Mouse (Mus musculus): ENCODE results near the gene Fbxo40. TPM values are rescaled to one million over a fixed set of nuclear protein-coding genes. Genes with fewer than 3 reads are reported as not detected.

The Fbxo40 gene
- polyA plus RNA-seq, 1 experiment from 2014 or later = 1.6 TPM

- no peaks in the 10 kb centered on the region for H3K9me3 ChIP-seq (ENCODE audit: low read length)
- H3K36me3 ChIP-seq (ENCODE audit: insufficient read depth, low read length) = no peaks in the 10 kb centered on the region
- 60% methylated on average over 4 of the region's 4 CpGs for WGBS
- no peak overlapping the region for H3K27ac ChIP-seq (ENCODE audit: low read length)
- no peak overlapping the region for H3K9ac ChIP-seq (replicated peaks; ENCODE audit: low read length)
- H3K27me3 ChIP-seq (ENCODE audit: insufficient read depth, low read length) = no peaks in the 10 kb centered on the region
- H3K4me3 ChIP-seq (ENCODE audit: low read length) = no peak overlapping the region
- H3K4me2 ChIP-seq (replicated peaks; ENCODE audit: low read depth, low read length) = no peak overlapping the region
- no peak for ATAC-seq (ENCODE audit: low FRiP score, low TSS enrichment)
- H3K4me1 ChIP-seq (ENCODE audit: insufficient read depth, low read length) = no peaks in the 10 kb centered on the region
These were observed 39.2 kb downstream of the Fbxo40 start for GRCm38 (mm10) chr16:36951029-36951428.

DNA sequence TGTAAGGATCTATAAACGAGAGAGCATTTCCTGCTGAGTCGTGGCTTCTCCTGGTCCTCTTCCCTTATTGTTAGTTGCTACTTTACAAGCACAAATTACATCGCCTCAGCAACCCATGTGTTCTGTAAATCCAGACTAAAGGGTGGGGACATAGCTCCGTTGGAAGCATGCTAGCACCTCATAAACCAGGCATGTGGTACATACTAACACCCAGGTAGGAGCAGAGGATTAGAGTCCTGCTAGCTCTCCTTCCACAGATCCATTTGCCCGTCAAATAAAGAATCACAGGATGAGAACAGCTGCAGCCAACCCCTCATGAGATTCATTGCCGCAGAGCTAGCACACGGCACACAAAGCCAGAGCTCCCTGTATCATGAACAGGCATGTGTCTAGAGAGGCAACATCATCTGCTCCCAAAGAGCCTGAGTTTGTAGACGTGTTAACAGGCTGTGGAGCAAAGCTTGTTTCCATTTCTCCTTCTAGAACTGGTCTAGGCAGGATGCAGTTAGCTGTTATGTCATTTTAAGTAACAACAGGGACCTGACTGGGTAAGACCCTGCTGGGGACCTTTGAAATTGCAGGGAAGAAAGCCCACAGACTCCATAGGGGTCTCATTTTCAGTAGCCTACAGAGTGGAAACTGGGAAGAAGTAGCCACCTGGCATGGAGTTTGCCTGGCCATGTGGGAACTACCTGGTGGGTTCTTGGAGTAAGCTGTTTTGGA, 40.5 kb downstream of the Fbxo40 start:
- Histone ChIP-seq H3K9ac (replicated peaks; ENCODE audit: low read length) (no peak overlapping the region), H3K27ac (ENCODE audit: low read length) (no peak overlapping the region), H3K4me3 (ENCODE audit: low read length) (no peak overlapping the region), H3K4me1 (ENCODE audit: insufficient read depth, low read length) (no peaks in the 10 kb centered on the region), H3K36me3 (ENCODE audit: insufficient read depth, low read length) (no peaks in the 10 kb centered on the region), H3K9me3 (ENCODE audit: low read length) (no peaks in the 10 kb centered on the region), H3K27me3 (ENCODE audit: insufficient read depth, low read length) (no peaks in the 10 kb centered on the region), H3K4me2 (replicated peaks; ENCODE audit: low read depth, low read length) (no peak overlapping the region)
- 47% methylated on average over 8 of the region's 8 CpGs for WGBS
- no peak for ATAC-seq (ENCODE audit: low FRiP score, low TSS enrichment)

- Histone ChIP-seq H3K4me2 (replicated peaks; ENCODE audit: low read depth, low read length) (no peak overlapping the region), H3K4me3 (ENCODE audit: low read length) (no peak overlapping the region), H3K4me1 (ENCODE audit: insufficient read depth, low read length) (no peaks in the 10 kb centered on the region), H3K27ac (ENCODE audit: low read length) (no peak overlapping the region), H3K9me3 (ENCODE audit: low read length) (no peaks in the 10 kb centered on the region), H3K36me3 (ENCODE audit: insufficient read depth, low read length) (no peaks in the 10 kb centered on the region), H3K9ac (replicated peaks; ENCODE audit: low read length) (no peak overlapping the region), H3K27me3 (ENCODE audit: insufficient read depth, low read length) (no peaks in the 10 kb centered on the region)
- ATAC-seq (ENCODE audit: low FRiP score, low TSS enrichment) = no peak
- 73% methylated on average over 4 of the region's 4 CpGs for WGBS
These were observed 42.5 kb downstream of the Fbxo40 start for GRCm38 (mm10) chr16:36947646-36948197.

GRCm38 (mm10) chr16:36946459-36947159, 43.7 kb downstream of the Fbxo40 start:
- H3K4me1 ChIP-seq (ENCODE audit: insufficient read depth, low read length) = no peaks in the 10 kb centered on the region
- no peaks in the 10 kb centered on the region for H3K9me3 ChIP-seq (ENCODE audit: low read length)
- no peak overlapping the region for H3K4me2 ChIP-seq (replicated peaks; ENCODE audit: low read depth, low read length)
- no peak overlapping the region for H3K9ac ChIP-seq (replicated peaks; ENCODE audit: low read length)
- no peaks in the 10 kb centered on the region for H3K27me3 ChIP-seq (ENCODE audit: insufficient read depth, low read length)
- H3K36me3 ChIP-seq (ENCODE audit: insufficient read depth, low read length) = no peaks in the 10 kb centered on the region
- H3K4me3 ChIP-seq (ENCODE audit: low read length) = no peak overlapping the region
- WGBS = 83% methylated on average over 8 of the region's 8 CpGs
- no peak for ATAC-seq (ENCODE audit: low FRiP score, low TSS enrichment)
- H3K27ac ChIP-seq (ENCODE audit: low read length) = no peak overlapping the region

GRCm38 (mm10) chr16:36944895-36945424, 45.3 kb downstream of the Fbxo40 start:
- Histone ChIP-seq H3K27me3 (ENCODE audit: insufficient read depth, low read length) (no peaks in the 10 kb centered on the region), H3K27ac (ENCODE audit: low read length) (no peak overlapping the region), H3K4me1 (ENCODE audit: insufficient read depth, low read length) (no peaks in the 10 kb centered on the region), H3K36me3 (ENCODE audit: insufficient read depth, low read length) (no peaks in the 10 kb centered on the region), H3K4me2 (replicated peaks; ENCODE audit: low read depth, low read length) (no peak overlapping the region), H3K9ac (replicated peaks; ENCODE audit: low read length) (no peak overlapping the region), H3K9me3 (ENCODE audit: low read length) (no peaks in the 10 kb centered on the region), H3K4me3 (ENCODE audit: low read length) (no peak overlapping the region)
- WGBS = 57% methylated on average over 12 of the region's 12 CpGs
- no peak for ATAC-seq (ENCODE audit: low FRiP score, low TSS enrichment)

DNA sequence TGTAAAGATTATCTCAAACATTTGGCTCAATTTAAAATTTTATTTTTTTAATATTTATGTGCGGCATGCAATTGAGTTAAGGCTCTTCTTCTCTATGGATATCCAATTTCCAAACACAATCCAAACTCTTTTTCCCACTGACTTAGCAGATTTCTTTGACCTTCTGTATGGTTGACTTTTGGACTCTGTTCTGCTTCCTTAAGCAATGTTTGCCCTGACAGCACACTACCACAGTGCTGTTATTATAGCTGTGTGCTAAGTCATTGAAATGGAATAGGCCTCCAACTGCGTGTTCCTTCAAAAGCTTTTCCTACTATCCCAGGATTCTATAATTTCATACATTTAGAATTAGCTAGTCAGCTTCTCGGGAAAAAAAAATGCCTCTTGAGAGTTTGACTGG, 46.7 kb downstream of the Fbxo40 start:
- Histone ChIP-seq H3K9me3 (ENCODE audit: low read length) (no peaks in the 10 kb centered on the region), H3K4me2 (replicated peaks; ENCODE audit: low read depth, low read length) (no peak overlapping the region), H3K27ac (ENCODE audit: low read length) (no peak overlapping the region), H3K9ac (replicated peaks; ENCODE audit: low read length) (no peak overlapping the region), H3K4me3 (ENCODE audit: low read length) (no peak overlapping the region), H3K36me3 (ENCODE audit: insufficient read depth, low read length) (no peaks in the 10 kb centered on the region), H3K27me3 (ENCODE audit: insufficient read depth, low read length) (no peaks in the 10 kb centered on the region), H3K4me1 (ENCODE audit: insufficient read depth, low read length) (no peaks in the 10 kb centered on the region)
- no peak for ATAC-seq (ENCODE audit: low FRiP score, low TSS enrichment)
- WGBS = 92% methylated on average over 3 of the region's 3 CpGs

- H3K4me3 ChIP-seq (ENCODE audit: low read length) = no peak overlapping the region
- 84% methylated on average over 4 of the region's 4 CpGs for WGBS
- no peak overlapping the region for H3K27ac ChIP-seq (ENCODE audit: low read length)
- no peak overlapping the region for H3K4me2 ChIP-seq (replicated peaks; ENCODE audit: low read depth, low read length)
- H3K9ac ChIP-seq (replicated peaks; ENCODE audit: low read length) = no peak overlapping the region
- no peak for ATAC-seq (ENCODE audit: low FRiP score, low TSS enrichment)
- H3K27me3 ChIP-seq (ENCODE audit: insufficient read depth, low read length) = no peaks in the 10 kb centered on the region
- no peaks in the 10 kb centered on the region for H3K36me3 ChIP-seq (ENCODE audit: insufficient read depth, low read length)
- no peaks in the 10 kb centered on the region for H3K4me1 ChIP-seq (ENCODE audit: insufficient read depth, low read length)
- H3K9me3 ChIP-seq (ENCODE audit: low read length) = no peaks in the 10 kb centered on the region
These were observed 48.4 kb downstream of the Fbxo40 start for GRCm38 (mm10) chr16:36941895-36942294.

GRCm38 (mm10) chr16:36941137-36941727, 49.0 kb downstream of the Fbxo40 start:
- no peaks in the 10 kb centered on the region for H3K9me3 ChIP-seq (ENCODE audit: low read length)
- H3K4me1 ChIP-seq (ENCODE audit: insufficient read depth, low read length) = no peaks in the 10 kb centered on the region
- no peak overlapping the region for H3K4me2 ChIP-seq (replicated peaks; ENCODE audit: low read depth, low read length)
- H3K9ac ChIP-seq (replicated peaks; ENCODE audit: low read length) = no peak overlapping the region
- no peaks in the 10 kb centered on the region for H3K27me3 ChIP-seq (ENCODE audit: insufficient read depth, low read length)
- H3K36me3 ChIP-seq (ENCODE audit: insufficient read depth, low read length) = no peaks in the 10 kb centered on the region
- 66% methylated on average over 6 of the region's 6 CpGs for WGBS
- ATAC-seq (ENCODE audit: low FRiP score, low TSS enrichment) = no peak
- no peak overlapping the region for H3K27ac ChIP-seq (ENCODE audit: low read length)
- no peak overlapping the region for H3K4me3 ChIP-seq (ENCODE audit: low read length)

GRCm38 (mm10) chr16:36935814-36936213, 54.5 kb downstream of the Fbxo40 start:
- Histone ChIP-seq H3K4me2 (replicated peaks; ENCODE audit: low read depth, low read length) (no peak overlapping the region), H3K9me3 (ENCODE audit: low read length) (no peaks in the 10 kb centered on the region), H3K4me1 (ENCODE audit: insufficient read depth, low read length) (no peaks in the 10 kb centered on the region), H3K36me3 (ENCODE audit: insufficient read depth, low read length) (peaks cover 18% of the 10 kb centered on the region), H3K9ac (replicated peaks; ENCODE audit: low read length) (no peak overlapping the region), H3K4me3 (ENCODE audit: low read length) (no peak overlapping the region), H3K27ac (ENCODE audit: low read length) (no peak overlapping the region), H3K27me3 (ENCODE audit: insufficient read depth, low read length) (no peaks in the 10 kb centered on the region)
- ATAC-seq (ENCODE audit: low FRiP score, low TSS enrichment) = no peak
- 85% methylated on average over 3 of the region's 3 CpGs for WGBS
